In the genomic region with DNA sequence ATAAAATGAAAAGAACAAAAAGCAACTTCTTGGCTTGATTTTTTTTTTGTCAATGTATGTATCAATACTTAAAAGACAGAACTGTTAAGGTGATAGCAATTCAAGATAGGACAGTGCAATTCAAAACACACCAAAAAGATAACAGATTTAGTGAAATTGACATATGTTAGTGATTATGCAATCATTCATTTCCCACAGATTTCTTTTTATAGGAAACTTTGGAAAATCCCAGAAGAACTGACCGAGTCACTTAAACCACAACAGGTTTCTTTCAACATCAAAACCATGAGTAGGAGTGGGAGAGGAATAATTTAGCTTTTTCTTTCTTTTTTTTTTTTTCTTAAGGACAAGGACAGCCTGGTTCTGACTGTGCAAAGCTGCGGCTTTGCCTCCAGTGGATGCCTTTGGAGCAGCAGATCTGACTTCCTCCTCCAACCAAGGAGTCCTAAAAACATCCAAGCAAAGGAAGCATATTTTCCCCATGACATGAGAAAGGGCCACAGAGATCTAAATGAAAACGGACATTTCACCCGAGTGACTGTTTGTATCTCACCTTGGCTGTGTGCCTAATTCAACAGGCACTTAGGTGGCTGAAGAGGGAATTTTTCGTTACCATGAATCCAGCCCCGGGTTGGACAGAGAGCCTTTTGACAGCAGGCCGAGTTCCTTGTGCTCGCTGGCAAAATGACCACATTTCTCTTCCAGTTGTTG, we compare ENCODE assay signal across 8 mouse cellular contexts.
DNase-seq lines count a peak whose midpoint lies in the region; ATAC-seq and TF ChIP-seq lines count a peak whose summit lies in the region.

No protein-coding gene starts in this region.

- H3K4me3 ChIP-seq in lung, adult 2 months (replicated peaks; ENCODE audit: extremely low read depth, low read depth, low read length): peak overlapping the region; percentile 16
- no peak overlapping the region for H3K4me3 ChIP-seq in intestine, postnatal 0 days (ENCODE audit: low read depth, low read length)

- no peak for ATAC-seq in intestine, postnatal 0 days
- ATAC-seq in granulocyte monocyte progenitor cell, adult 5-6 weeks (replicated peaks; ENCODE audit: poor library complexity, severe bottlenecking): no peak
- ATAC-seq in erythroblast, adult 5-6 weeks (replicated peaks; ENCODE audit: low FRiP score, poor library complexity, severe bottlenecking): no peak

- TF ChIP-seq CTCF in lung, adult 2 months (IDR thresholded peaks at IDR 0.05; ENCODE audit: insufficient read depth, low read length): 0 out of 2 replicates have a peak, but pooled peaks have one; percentile 24
- no peak for TF ChIP-seq CTCF in intestine, postnatal 0 days (IDR thresholded peaks at IDR 0.05; ENCODE audit: low read depth)

- H3K36me3 ChIP-seq in intestine, postnatal 0 days (ENCODE audit: control insufficient read depth, insufficient read depth): no peaks in the 10 kb centered on the region

- no peak overlapping the region for H3K4me2 ChIP-seq in intestine, postnatal 0 days (replicated peaks; ENCODE audit: low read depth)

- DNase-seq in frontal cortex, postnatal 36 days (ENCODE audit: low spot score in 2 of 2): peak; percentile 13 to 16
- DNase-seq in frontal cortex, postnatal 14 days (ENCODE audit: low spot score in 2 of 2): no peak
- DNase-seq in MN1 (ENCODE audit: low spot score): peak; percentile 30
- peak; percentile 69 to 75 for DNase-seq in heart, adult 18-20 months
- peak; percentile 25 for DNase-seq in lung, adult 2 months

- 35% methylated on average over 8 of the region's 8 CpGs for WGBS in lung, adult 2 months
- 56% methylated on average over 8 of the region's 8 CpGs for WGBS in intestine, postnatal 0 days

- H3K4me1 ChIP-seq in lung, adult 2 months (ENCODE audit: control insufficient read depth, insufficient read depth, low read length): no peaks in the 10 kb centered on the region
- H3K4me1 ChIP-seq in intestine, postnatal 0 days (replicated peaks; ENCODE audit: control insufficient read depth, insufficient read depth, low read length): no peaks in the 10 kb centered on the region

- no peak for TF ChIP-seq POLR2A in lung, adult 2 months (IDR thresholded peaks at IDR 0.05; ENCODE audit: borderline replicate concordance, extremely low read depth, low read depth, low read length)

- no peaks in the 10 kb centered on the region for H3K27me3 ChIP-seq in intestine, postnatal 0 days (replicated peaks; ENCODE audit: control insufficient read depth, insufficient read depth, low read length)

- H3K9me3 ChIP-seq in intestine, postnatal 0 days (ENCODE audit: control insufficient read depth): no peaks in the 10 kb centered on the region

- H3K9ac ChIP-seq in intestine, postnatal 0 days (ENCODE audit: low read depth, low read length): no peak overlapping the region

- no peak overlapping the region for H3K27ac ChIP-seq in intestine, postnatal 0 days (ENCODE audit: low read depth, low read length)

Comparison
In these comparisons a context has a peak if more than half of its experiments do, and no peak if none do; other contexts are left out.
1. DNase-seq: peak in frontal cortex, postnatal 36 days (2 of 2), MN1 (single experiment), heart, adult 18-20 months (2 of 2) and lung, adult 2 months (single experiment); none in frontal cortex, postnatal 14 days (0 of 2).